Mouse (Mus musculus) liver, adult 2 months (tissue): ENCODE data around the gene Pkdrej.

Experiments used
- CTCF ChIP-seq: fragments of 200-500 bp; IDR thresholded peaks from 2 replicates; pipeline ENCODE4 v1.5.1; 2011; ENCODE audit warnings: low read depth, low read length, control low read depth
- POLR2A ChIP-seq: fragments of 200-500 bp; IDR thresholded peaks from 2 replicates; pipeline ENCODE4 v1.6.1; 2011; ENCODE audit warnings: low read length, control low read depth; ENCODE audit not compliant: insufficient read depth; ENCODE audit errors: extremely low read depth

DNA sequence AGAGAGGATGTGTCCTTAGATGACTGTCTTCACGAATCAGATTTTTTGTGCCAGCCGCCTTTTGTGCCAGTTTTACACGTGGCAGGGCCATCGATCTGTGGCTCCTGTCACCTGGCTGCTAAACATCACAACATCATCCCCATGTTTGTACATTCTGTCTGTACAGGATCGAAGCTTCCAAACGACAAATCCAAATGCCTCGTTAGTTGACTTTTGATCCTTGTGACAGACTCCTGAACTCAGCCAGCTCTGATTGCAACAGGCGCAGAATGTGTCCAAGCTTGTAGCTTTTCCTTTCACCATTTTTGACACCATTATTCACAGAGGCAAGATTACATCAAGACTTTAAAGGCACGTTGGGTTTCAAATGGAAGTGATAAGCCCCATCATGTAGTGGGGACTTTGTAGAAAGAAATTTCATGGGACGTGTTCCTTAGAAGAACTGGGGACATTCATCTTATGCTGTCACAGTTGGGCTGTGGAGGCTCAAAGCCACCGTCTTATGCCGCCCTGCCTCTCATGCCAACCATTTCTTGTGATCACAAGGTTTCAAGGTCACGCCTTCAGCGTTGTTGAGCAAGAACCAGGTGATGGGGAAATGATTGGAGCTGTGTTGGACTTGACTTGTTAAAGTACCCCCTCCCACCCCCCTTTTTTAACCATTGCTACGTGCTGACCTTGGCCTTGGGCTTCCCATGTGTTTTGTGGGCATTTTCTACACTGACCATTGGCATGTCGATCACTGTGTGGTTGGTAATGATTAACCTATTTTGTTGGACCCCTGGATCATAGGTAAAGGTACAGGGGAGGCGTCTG, 50.0 kb downstream of the Pkdrej start:
- TF ChIP-seq POLR2A (no peak), CTCF (no peak)
